Mouse (Mus musculus) erythroblast, embryonic 14.5 days (primary cell): ENCODE measurements around the gene Smpd1.

ENCODE experiments used
- GATA1 ChIP-seq: IDR thresholded peaks from 2 replicates; pipeline ENCODE4 v1.6.1; 2012; ENCODE audit warnings: low read length, inconsistent platforms, mixed read lengths
- TAL1 ChIP-seq: IDR thresholded peaks from 3 replicates; pipeline ENCODE4 v1.6.1; 2012; ENCODE audit warnings: low read length, inconsistent platforms, mixed read lengths

DNA sequence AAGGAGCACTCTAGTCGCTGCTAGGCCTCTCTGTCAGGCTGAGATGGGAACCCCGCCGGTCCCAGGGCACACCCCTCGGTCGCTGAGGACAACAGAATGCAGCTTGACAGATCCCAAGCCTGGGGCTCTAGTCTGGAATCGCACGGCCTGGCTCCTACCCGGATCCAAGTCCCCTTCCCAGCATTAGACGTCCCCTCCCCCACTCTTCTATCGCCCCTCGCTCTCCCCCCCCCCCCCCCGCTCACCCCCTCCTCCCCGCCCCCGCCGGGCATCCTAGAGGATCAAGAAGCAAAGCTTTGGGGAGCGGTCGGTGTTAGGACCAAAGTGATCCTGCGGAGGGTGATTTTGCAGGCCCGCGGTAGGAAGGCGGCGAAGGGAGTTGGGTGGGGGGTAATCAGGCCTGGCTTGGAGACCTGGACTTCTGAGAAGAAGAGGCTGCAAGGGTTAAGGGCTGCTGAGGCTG, 26.5 kb downstream of the Smpd1 start:
- TF ChIP-seq TAL1, result no peak
- no peak for TF ChIP-seq GATA1
